Mouse (Mus musculus) testis, postnatal 14 days (tissue): ENCODE data around the gene Os9.
"Not testable (repeated sequence)": the region's sequence is repeated elsewhere in the genome, so short reads cannot be mapped to it uniquely, and the experiment has no call there.

Experiments
- DNase-seq: peaks from one replicate; pipeline ENCODE4 v3.0.0; 2021; ENCODE audit warnings: low spot score

The Os9 gene

DNA sequence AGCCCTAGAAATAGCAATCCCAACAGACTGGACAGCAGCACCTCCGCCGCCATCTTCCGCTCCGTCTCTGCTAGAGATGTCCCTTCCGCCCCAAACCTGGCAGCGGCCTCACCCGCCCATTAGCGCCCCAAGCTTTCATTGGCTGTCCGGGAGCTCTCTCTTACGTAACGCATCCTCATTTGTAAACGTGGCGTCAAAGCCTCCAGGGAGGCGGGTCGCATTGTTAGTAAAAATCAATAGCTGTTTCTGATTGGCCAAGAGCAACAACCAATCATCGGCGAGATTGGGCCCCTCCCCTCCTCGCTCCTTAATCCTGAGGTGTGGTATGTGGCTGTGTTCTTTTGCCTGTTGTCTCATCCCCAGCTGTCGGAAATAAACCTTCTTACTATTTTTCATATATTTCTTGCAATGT lies at the start of gene Os9:
Gene Os9, minus strand, starts transcription at position 66 of the 412 bp plus-strand sequence.
- DNase-seq = peak; percentile 94

DNA sequence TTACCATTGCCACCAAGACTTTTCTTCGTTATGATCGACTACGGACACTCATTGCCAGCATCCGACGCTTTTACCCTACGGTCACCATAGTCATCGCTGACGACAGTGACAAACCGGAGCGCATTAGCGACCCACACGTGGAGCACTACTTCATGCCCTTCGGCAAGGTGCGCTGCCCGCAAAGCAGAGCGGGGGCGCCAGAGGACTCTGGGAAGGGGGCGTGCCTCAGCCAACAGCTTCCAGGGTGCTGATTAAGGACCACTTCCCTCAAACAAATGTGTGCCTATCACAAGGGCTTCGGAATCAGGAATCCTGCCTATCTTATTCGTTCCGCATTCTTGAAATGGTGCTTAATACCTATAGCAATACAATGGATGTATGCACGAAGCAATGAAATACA lies 49.1 kb upstream of the Os9 start:
- DNase-seq = peak; percentile 43

DNA sequence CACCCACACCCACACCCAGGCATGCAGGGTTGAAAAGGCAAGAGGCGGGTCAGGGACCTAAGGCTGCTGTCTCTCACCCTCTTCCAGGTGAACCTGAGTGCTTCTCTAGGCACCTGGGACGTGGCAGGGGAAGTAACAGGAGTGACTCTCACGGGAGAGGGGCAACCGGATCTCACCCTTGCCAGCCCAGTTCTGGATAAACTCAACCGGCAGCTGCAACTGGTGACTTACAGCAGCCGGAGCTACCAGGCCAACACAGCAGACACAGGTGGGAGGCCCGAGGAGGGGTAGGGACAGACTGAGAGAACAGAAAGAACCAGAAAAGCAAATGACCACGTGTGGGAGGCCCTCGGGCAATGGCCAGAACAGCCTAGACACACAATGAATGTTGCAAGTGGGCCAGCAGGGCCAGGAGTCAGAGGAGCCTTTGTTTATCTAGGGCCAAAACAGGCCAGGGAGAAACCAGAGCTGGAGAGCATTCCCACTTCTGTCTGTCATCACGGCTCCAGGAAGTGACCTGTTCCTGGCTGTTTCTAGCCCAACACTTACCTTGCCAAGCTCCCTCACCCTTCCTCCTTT lies 46.8 kb upstream of the Os9 start:
- DNase-seq = peak; percentile 87

DNA sequence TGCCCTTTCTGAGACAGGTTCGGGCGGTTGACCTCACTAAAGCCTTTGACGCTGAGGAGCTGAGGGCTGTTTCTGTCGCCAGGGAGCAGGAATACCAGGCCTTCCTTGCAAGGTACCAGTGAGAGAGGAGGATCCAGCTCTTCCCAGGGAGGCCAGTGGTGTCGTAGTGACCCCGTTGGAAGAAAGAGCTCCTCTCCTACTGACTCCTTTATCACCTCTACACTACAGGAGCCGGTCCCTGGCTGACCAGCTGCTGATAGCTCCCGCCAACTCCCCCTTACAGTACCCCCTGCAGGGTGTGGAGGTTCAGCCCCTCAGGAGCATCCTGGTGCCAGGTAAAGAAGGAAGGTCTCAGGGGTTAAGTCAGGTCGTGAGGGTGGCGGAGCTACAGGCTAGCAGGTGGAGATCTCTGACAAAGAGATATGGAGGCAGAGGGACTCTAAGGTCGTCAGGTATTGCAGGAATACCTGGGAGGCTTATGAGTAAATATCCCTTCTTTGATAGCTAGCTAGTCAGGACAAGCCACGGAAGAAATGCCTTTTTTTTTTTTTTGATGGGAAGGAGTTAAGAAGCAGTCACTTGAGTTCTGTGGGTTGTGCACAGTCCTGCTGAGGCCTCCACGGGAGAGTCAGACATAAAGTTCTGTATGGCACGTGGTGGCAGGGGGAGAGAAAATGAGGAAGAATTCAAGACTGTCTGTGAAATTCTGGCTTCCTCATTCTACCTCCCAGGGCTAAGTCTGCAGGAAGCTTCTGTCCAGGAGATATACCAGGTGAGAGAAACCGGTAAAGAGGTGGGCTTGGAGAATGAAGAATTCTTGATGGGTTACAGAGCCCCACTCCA lies 46.1 kb upstream of the Os9 start:
- peak; percentile 12 for DNase-seq

DNA sequence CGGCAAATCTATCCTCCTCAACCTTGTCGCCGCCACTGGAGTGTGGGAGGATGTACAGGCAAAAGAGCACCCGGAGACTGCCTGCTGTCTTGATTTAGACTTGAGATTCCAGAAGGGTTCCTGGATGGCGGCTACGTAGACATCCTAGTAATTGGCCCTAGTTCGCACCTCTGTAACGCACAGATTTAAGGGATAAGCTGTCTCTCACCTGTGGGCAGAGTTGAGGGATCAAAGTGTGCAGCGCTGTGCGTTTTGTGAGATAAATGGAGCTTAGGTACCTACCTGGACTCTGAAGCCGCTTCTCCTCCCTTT lies 45.4 kb upstream of the Os9 start:
- DNase-seq = no peak

DNA sequence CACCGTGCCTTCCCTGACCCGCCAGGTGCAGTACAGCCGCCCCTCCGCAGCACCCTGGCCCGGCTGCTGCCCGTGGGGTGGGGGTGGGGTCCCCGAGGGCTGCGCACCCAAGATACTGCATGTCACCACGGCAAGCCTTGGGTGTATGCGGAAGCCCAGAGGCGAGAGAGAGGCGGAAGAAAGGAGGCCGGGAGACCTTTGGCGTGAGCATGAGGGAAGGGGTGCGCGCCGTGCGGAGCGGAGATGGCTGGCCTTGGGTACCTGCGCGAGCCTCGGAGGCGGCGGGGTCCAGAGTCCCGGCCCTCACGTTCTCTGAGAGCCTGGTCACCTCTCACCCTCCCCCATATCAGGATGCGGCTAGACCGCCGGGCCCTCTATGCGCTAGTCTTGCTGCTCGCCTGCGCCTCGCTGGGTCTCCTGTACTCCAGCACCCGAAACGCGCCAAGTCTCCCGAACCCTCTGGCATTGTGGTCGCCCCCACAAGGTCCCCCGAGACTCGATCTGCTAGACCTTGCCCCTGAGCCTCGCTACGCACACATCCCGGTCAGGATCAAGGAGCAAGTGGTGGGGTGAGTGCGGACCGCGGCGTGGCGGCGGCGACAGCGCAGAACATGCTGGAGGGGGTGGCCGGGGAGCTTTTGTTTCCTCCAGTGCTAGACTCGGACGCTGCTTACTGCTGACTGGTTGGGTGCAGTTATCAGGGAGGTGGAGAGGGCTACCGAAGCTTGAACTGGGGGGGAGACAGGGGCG lies 44.9 kb upstream of the Os9 start:
- peak; percentile 65 for DNase-seq

DNA sequence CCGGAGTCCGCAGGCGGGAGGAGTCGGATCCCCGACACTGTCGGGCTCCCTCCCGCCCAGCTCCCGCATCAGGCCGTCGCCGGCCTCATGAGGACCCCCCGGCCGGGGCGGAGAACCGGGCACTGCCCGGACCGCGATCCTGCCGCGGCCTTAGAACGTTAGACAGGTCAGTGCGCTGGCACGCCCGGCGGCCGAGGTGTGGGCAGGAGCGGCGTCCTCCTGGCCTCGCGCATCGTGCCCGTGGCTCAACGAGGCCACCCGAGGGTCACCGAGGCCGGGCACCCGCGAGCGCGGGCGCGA lies 44.4 kb upstream of the Os9 start:
- DNase-seq = no peak

DNA sequence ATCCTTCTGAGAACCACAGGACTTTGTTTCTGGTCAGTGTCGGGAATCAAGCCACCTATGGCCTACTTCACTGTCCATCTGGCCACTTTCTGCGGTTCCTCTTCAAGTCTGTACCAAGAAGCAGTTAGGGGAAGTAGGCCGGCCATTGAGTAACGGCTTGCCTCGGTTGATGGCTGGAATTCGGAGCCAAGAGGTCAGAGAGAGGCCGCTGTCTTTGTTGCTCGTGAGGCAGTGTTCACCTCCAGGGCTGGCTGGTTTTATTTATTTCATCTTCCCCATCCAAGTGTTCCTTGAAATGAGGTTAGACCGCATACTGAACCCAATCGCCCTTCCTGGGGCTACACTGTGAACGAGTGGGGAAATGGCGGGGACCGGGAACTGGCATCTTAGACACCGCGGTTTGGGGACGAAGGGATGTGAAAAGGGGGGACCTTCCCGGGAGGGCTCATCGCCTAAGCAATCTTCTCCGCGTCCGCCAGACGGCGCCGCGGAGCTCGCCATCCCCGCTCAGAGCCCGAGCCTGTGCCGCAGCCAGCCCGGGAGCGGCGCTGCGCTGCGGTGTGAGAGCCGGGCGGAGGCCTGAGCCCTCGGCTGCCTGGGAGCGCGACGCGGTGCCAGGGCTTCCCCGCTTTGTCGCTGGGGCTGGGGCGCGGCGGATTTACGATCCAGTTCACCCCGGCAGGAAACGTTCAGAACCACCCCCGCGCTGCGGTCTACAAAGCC lies 43.9 kb upstream of the Os9 start, which contains the start of gene B4galnt1:
Gene B4galnt1, plus strand, starts transcription at position 595 of the 723 bp plus-strand sequence.
- no peak for DNase-seq

DNA sequence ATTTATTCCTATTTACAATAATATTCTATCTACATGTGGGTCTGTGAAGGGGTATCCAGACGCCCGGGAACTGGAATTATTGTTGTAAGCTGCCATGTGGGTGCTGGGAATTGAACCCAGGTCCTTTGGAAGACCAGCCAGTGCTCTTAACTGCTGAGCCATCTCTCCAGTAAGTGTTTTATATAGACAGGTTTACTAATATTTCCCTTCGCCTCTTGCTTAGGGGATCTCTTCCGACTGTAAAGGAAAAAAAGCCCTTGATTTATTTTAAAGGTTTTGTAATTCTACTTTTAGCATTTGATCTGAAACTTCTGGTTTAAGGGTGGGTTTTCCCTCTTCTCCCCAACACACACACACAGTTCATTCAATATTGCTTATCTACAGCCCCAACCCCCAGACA lies 43.3 kb upstream of the Os9 start:
- DNase-seq = no peak

DNA sequence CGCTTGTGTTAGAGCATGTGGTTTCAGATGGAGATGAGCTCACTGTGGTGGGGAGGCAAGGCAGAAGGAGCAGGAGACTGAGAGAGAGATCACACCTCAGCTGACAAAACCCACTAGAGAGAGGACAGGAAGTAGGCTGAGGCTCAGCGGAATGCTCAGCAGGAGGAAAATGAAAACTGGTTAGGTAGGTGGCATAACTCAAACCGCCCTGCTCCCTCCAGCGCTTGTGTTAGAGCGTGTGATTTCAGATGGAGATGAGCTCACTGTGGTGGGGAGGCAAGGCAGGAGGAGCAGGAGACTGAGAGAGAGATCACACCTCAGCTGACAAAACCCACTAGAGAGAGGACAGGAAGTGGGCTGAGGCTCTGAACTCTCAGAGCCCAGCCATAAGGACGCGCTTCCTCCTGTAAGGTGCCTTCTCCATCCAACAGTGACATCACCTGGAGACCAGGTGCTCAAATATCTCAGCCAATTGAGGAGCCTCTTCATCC lies 41.9 kb upstream of the Os9 start:
- not testable (repeated sequence) for DNase-seq

DNA sequence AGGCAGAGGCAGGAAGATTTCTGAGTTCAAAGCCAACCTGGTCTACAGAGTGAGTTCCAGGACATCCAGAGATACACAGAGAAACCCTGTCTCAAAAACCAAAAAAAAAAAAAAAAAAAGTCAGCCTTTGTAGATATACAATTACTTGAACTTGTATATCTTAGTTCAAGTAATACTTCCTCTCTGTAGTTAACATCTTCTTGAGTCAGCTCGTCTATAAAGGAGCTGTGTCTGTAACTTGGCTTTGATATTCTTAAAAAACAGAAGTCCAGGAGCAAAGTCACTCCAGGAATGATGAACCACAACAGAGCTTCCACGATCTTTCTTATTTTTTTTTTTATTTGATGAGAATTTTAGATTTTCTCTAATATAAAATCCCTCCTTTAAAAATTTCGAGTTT lies 39.8 kb upstream of the Os9 start:
- DNase-seq = no peak

DNA sequence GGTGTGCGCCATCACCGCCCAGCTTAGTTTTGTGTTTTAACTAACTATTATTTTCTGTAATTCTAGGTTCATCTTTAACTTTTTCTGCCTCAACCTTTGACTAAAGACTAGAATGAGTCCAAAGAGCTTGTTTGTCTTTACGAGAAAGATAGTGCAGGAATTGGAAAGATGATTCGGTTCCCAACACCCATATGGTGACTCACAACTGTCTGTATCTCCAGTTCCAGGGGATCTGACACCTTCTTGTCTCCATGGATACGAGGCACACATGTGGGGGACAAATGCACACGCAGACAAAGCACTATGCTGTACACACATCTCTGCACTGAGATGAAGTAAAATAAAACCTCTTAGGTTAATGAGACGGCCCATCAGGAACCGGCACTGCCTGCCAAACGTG lies 39.1 kb upstream of the Os9 start:
- DNase-seq = no peak

DNA sequence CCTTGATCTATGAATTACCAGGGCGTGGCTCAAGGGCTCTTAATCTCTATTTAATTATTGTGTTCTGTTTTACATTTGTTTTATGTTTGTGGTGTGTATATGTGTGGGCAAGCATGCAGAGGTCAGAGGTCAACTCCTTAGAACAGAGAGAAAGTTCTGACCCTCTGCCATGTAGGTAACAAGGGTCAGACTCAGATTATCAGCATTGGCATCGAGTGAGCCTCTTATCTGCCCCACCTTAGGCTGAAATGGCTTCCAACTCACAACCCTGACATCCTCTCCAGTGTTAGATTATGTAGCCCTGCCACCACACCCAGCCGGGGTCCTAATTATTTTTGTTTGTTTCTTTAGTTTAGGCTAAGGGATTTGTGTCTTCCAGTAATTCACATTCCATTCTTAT lies 37.5 kb upstream of the Os9 start:
- DNase-seq = no peak

DNA sequence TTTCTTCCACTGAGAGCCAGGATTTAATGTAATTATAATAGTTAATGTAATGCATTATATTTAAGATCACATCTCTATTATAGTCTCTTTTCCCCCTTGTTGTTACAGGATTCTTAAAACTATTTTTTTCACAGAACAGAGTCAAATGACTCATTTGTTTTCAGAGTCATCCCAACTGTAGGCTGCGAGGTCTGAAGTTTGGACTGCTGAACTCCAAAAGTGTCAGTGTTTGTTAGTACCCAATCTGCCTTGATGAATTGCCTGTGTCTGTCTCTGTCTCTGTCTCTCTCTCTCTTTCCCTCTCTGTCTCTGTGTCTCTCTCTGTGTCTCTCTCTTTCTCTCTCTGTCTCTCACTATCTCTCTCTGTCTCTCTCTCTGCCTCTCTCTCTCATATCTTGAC lies 35.6 kb upstream of the Os9 start:
- no peak for DNase-seq

DNA sequence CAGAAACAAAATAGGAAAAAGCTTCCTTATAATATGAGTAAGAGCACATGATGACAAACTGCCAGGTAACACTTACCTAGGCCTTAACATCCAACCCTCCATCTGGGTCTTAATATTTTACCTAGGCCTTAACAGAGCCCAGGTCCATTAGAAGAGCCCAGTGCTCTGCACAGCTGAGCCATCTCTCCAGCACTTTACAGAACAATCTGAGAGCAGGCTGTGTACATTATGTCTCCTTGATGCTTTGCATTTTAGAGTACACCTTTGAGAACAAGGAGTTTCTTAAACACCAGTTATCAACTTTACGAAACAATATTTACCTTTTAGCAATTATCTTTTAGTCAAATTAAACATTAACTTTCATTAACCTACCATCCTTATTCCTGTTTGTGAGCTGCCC lies 35.2 kb upstream of the Os9 start:
- no peak for DNase-seq

DNA sequence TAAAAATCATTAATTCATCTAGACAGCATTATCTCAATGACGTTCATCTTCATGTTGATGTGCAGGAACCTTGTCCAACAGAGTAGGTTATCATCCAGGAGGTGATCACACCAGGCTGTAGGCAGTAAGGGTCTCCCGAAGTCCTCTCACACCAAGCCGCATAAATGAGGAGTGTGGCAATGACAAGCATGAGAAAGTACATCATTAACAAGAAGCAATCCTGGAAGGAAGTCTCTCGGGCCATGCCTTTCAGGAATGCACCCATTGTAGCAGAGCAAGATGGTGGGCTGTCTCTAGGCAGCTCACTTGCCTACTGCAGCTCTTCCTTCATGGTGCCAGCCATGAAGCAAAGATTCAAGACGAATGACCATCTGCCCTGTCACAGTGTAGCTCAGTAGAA lies 33.7 kb upstream of the Os9 start:
- no peak for DNase-seq

DNA sequence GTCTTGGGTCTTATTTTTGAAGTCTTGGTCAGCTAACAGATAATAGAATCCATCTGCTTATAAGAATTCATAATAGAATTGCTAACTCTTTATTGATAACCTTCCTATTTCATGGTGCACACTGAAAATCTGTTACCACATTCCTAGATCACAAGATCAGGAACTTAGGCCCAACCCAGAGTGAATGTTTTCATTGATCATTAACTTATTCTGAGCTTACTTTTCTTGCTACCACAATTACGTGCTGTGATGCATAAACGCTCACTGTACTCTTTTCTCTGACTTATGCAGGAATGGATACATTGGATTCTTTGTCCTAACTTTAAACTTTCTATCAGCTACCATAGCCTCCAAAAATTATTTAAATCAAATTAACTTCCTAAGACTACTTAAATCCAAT lies 33.3 kb upstream of the Os9 start:
- DNase-seq = no peak

DNA sequence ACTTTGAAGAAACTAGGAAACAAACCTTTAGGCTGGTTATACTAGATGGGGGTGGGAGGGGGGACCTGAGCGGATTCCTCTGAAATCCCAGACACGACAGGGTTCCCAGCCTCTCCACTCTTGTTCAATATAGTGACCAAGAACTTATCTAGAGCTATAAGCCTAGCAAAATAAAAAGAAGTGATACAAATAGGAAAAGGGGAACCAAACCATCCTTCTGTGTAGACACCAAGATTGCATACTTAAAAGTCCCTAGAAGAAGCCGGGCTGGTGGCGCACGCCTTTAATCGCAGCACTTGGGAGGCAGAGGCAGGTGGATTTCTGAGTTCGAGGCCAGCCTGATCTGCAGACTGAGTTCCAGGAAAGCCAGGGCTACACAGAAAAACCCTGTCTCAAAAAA lies 32.4 kb upstream of the Os9 start:
- DNase-seq = no peak

DNA sequence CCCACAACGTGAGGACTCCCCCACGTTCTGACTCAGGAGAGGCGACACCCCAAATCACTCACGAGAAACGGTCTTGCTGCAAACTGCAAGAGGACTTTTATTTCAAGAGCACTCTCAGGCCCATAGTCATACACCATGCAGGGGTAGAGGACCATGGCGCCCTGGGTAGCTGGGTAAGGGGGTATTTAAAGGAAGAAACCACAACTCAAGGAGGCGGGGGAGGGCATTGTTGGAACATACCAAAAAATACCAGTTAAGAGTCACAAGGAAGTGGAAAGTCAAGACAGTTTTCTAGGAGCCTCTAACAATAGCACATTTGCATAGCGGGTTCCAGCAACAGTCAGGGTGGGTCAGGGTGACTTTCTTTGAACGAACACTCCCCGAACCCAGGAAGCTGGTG lies 31.6 kb upstream of the Os9 start:
- DNase-seq = not testable (repeated sequence)

DNA sequence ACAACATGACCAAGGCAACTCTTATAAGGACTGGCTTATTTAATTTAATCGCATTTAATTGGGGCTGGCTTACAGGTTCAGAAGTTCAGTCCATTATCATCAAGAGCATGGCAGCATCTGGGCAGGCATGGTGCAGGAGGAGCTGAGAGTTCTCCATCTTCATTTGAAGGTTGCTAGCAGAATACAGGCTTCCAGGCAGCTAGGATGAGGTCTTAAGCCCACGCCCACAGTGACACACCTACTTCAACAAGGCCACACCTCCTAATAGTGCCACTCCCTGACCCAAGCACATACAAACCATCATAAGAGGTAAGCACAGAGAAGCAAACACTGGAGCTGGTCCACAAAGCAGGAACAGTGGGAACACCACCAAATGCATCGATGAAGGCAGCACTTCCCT lies 30.3 kb upstream of the Os9 start:
- not testable (repeated sequence) for DNase-seq

DNA sequence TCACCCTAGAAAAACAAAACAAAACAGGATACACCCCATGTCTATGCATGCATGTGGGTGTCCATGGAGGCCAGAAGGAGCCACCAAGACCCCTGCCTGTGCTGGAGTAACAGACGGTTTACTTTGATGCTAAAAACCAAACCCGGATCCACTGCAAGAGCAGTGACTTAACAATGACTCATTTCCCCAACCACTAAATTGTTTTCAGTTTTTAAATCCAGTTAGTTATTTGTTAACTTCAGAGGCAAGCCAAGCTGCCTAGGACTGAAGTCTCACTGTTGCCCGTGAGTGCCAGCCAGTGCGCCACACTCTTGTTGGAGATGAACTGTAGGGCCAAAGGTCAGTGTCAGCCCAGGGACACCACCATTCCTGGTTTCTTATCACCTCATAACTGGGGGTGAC lies 29.5 kb upstream of the Os9 start:
- DNase-seq = no peak

DNA sequence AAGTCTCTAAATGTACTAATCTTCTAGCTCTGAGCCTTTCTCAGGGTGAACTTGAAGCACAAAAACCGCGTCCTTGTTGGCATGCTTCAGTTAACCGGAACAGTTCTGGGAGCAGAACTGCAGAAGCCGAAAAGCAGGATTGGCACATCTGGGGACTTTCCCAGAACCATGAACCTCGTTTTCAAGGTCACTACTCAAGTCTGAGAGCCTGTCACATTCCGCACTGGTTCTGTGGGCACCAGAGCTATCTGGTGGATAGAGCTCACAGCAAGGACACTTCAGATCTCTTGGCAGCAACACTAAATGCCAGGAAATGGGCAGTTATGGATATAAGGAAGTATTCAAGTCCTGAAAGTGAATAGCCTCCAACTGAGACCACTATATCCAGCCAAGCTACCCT lies 26.2 kb upstream of the Os9 start:
- DNase-seq = no peak

DNA sequence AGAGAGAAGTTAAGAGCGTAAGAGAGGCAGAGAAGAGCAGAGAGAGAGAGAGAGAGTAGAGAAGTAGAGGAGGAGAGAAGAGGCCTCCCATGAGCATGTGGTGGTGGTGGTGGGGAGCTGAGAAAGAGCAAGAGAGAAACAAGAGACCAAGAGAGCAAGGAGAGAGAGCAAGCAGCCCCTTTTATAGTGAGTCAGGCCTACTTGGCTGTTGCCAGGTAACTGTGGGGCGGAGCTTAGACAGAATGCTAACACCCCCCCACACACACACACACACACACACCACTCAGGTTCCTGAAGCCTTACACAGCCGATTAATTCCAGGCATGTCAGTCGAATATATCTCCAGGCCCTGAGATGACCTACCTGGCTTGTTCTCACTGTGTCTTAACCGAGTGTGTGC lies 24.4 kb upstream of the Os9 start:
- no peak for DNase-seq
